Mouse (Mus musculus): ENCODE measurements at regions not wholly inside any gene's neighbourhood (a gene's known extent, or its start where the extent isn't known, plus 50 kb on each side); places are given as distances from the start of the nearest gene placed in this dataset.

GRCm38 (mm10) chr11:23979332-23979731 lies 84.3 kb upstream of the Papolg start:
- TF ChIP-seq CTCF (IDR thresholded peaks at IDR 0.05; ENCODE audit: control insufficient read depth, insufficient read depth, insufficient replicate concordance, low read depth, low read length) (peak; percentile 88; the same call in 1 of the 2 replicates), POLR2A (IDR thresholded peaks at IDR 0.05; ENCODE audit: control insufficient read depth, low read depth, low read length) (no peak)
